Mouse (Mus musculus): ENCODE data around the gene Thoc7. TPM values are rescaled to one million over a fixed set of nuclear protein-coding genes. Genes with fewer than 3 reads are reported as not detected.

Thoc7 gene
- polyA plus RNA-seq, 2 experiments: 45.1 to 93.6 TPM

DNA sequence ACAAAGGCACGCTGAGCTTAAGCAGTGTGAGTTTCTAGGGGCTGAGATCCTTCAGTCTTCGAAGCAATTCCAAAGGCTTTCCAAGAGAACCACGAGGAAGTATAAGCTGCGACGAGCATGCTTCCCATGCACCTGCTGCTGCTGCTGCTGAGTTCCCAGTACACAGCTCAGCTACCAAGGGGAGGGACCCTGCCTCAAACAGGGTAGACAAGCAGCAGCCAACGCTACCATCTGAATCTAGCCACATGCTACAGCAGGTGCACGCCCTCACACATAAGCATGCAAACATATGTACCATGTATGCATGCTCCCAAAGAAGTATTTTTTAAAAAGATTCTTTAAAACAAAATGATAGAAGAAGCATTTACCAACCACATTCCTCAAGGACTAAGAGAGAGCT, 13.3 kb downstream of the Thoc7 start:
- Histone ChIP-seq H3K27me3 (ENCODE audit: control insufficient read depth, insufficient read depth, low read length) (no peaks in the 10 kb centered on the region), H3K9ac (replicated peaks) (no peak overlapping the region), H3K4me1 (replicated peaks; ENCODE audit: control insufficient read depth in 2 of 2, insufficient read depth in 2 of 2, low read length in 1 of 2) (no peaks in the 10 kb centered on the region), H3K27ac (no peak overlapping the region), H3K4me2 (ENCODE audit: low read depth) (no peak overlapping the region), H3K9me3 (ENCODE audit: control insufficient read depth, low read length) (no peaks in the 10 kb centered on the region), H3K36me3 (replicated peaks; ENCODE audit: control insufficient read depth, insufficient read depth, low read depth) (peaks cover 29% of the 10 kb centered on the region), H3K4me3 (ENCODE audit: insufficient read depth in 1 of 2, low read depth in 2 of 2, low read length in 2 of 2) (no peak overlapping the region)
- WGBS (ENCODE audit: insufficient replicate concordance): 74% methylated on average over 7 of the region's 7 CpGs
- ATAC-seq (ENCODE audit: insufficient read depth) (no peak), DNase-seq (ENCODE audit: low read depth in 3 of 3, low spot score in 3 of 3) (no peak)
- TF ChIP-seq CTCF (IDR thresholded peaks at IDR 0.05; ENCODE audit: low read depth) (no peak), EP300 (IDR thresholded peaks at IDR 0.05; ENCODE audit: low read depth) (no peak)

DNA sequence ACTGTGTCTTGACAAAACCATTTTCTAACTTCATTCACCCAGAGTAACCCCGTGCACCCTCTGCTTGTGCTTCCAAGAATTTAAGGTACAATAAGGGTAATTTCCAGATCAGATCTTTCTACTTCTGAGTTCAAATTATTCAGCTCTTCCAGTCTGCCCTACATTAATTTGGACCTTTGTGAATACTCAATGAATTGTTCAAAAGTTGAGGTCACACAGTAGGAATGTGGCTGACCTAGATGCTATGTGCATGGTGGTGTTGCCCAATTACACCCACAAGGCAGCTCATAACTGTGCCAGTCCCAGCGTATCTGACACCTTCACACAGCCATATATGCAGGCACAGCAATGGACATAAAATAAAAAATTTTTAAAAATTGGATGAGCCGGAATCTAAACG, 17.0 kb downstream of the Thoc7 start:
- peaks cover 14% of the 10 kb centered on the region for H3K36me3 ChIP-seq (replicated peaks; ENCODE audit: control insufficient read depth, insufficient read depth, low read depth)
- 70% methylated on average over 4 of the region's 4 CpGs for WGBS (ENCODE audit: insufficient replicate concordance)
- TF ChIP-seq EP300 (IDR thresholded peaks at IDR 0.05; ENCODE audit: low read depth) (no peak), CTCF (IDR thresholded peaks at IDR 0.05; ENCODE audit: low read depth) (no peak)
- no peak overlapping the region for H3K4me2 ChIP-seq (ENCODE audit: low read depth)
- no peak for DNase-seq (ENCODE audit: low read depth in 3 of 3, low spot score in 3 of 3)
- H3K27ac ChIP-seq: no peak overlapping the region
- no peaks in the 10 kb centered on the region for H3K27me3 ChIP-seq (ENCODE audit: control insufficient read depth, insufficient read depth, low read length)
- no peak overlapping the region for H3K4me3 ChIP-seq (ENCODE audit: insufficient read depth in 1 of 2, low read depth in 2 of 2, low read length in 2 of 2)
- H3K9ac ChIP-seq (replicated peaks): no peak overlapping the region
- no peak for ATAC-seq (ENCODE audit: insufficient read depth)
- H3K9me3 ChIP-seq (ENCODE audit: control insufficient read depth, low read length): no peaks in the 10 kb centered on the region
- H3K4me1 ChIP-seq (replicated peaks; ENCODE audit: control insufficient read depth in 2 of 2, insufficient read depth in 2 of 2, low read length in 1 of 2): no peaks in the 10 kb centered on the region

DNA sequence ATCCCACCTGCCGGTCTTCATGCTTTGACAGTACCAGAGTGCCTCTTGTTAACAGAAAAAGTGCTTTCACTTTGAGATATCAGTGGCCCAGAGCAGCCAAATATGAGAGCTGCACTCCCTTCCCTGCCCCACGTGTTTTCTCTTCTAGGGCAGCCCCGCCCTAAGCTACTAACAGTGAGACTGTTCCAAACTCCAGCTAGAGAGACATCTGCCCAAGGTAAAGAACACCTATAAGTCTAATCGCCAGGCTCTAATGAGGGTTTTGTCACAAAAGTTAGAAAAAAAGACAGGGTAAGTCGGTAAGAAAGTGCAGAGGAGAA, 27.6 kb downstream of the Thoc7 start:
- Histone ChIP-seq H3K36me3 (replicated peaks; ENCODE audit: control insufficient read depth, insufficient read depth, low read depth) (no peaks in the 10 kb centered on the region), H3K27ac (no peak overlapping the region), H3K9ac (replicated peaks) (no peak overlapping the region), H3K4me3 (ENCODE audit: insufficient read depth in 1 of 2, low read depth in 2 of 2, low read length in 2 of 2) (peak overlapping the region; percentile 17 to 19; a peak in 3 of 4 replicates), H3K4me1 (replicated peaks; ENCODE audit: control insufficient read depth in 2 of 2, insufficient read depth in 2 of 2, low read length in 1 of 2) (no peaks in the 10 kb centered on the region), H3K9me3 (ENCODE audit: control insufficient read depth, low read length) (no peaks in the 10 kb centered on the region), H3K27me3 (ENCODE audit: control insufficient read depth, insufficient read depth, low read length) (no peaks in the 10 kb centered on the region), H3K4me2 (ENCODE audit: low read depth) (peak overlapping the region; percentile 50)
- WGBS (ENCODE audit: insufficient replicate concordance): 27% methylated on average over 5 of the region's 5 CpGs
- ATAC-seq (ENCODE audit: insufficient read depth) (no peak), DNase-seq (ENCODE audit: low read depth in 3 of 3, low spot score in 3 of 3) (no peak)
- no peak for TF ChIP-seq EP300 (IDR thresholded peaks at IDR 0.05; ENCODE audit: low read depth)

DNA sequence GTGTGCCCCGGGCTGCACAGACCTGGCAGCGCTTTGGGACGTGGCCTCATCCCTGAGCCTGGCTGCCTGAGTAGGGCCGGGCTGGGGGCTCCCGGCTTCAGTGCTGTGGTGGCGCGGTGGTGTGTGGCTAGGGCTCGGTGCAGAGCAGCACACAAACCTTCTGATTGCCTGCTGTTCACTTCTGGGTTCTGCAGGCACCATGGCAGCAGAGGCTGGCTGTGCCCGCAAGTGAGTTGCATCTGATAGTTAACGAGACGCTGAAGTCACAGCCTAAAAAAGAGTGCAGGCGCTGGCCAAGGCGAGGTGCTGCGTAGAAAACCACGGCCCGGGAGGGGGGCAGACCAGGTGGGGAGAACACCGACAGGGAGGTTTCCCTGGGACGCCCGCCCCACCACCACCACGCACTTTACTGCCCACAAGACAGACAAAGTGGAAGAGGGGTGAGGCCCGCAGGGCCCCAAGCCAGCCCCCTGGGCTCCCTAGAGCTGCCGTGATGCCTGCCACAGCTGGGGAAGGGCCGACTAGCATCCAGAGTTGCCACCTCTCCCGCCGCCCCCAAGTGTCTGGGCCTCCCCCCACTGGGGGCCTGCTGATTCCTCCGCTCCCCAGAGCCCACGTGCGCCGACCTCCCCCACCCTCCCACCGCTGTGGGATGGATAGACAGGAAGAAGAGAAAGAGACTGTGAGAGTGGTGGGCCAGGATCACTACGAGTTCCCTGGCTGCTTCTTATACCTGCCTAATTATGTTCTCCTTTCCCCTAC, 28.2 kb downstream of the Thoc7 start:
- Histone ChIP-seq H3K9ac (replicated peaks) (no peak overlapping the region; the same call in 1 of the 2 replicates), H3K4me3 (ENCODE audit: insufficient read depth in 1 of 2, low read depth in 2 of 2, low read length in 2 of 2) (peak overlapping the region; percentile 17 to 19), H3K4me2 (ENCODE audit: low read depth) (peak overlapping the region; percentile 50), H3K9me3 (ENCODE audit: control insufficient read depth, low read length) (no peaks in the 10 kb centered on the region), H3K27me3 (ENCODE audit: control insufficient read depth, insufficient read depth, low read length) (no peaks in the 10 kb centered on the region), H3K36me3 (replicated peaks; ENCODE audit: control insufficient read depth, insufficient read depth, low read depth) (no peaks in the 10 kb centered on the region), H3K4me1 (replicated peaks; ENCODE audit: control insufficient read depth in 2 of 2, insufficient read depth in 2 of 2, low read length in 1 of 2) (no peaks in the 10 kb centered on the region), H3K27ac (no peak overlapping the region)
- peak; percentile 51; the same call in 1 of the 2 replicates for ATAC-seq (ENCODE audit: insufficient read depth)
- 26% methylated on average over 31 of the region's 31 CpGs for WGBS (ENCODE audit: insufficient replicate concordance)
- DNase-seq (ENCODE audit: low read depth in 3 of 3, low spot score in 3 of 3): no peak
- TF ChIP-seq EP300 (IDR thresholded peaks at IDR 0.05; ENCODE audit: low read depth) (no peak), CTCF (IDR thresholded peaks at IDR 0.05; ENCODE audit: low read depth) (no peak)

DNA sequence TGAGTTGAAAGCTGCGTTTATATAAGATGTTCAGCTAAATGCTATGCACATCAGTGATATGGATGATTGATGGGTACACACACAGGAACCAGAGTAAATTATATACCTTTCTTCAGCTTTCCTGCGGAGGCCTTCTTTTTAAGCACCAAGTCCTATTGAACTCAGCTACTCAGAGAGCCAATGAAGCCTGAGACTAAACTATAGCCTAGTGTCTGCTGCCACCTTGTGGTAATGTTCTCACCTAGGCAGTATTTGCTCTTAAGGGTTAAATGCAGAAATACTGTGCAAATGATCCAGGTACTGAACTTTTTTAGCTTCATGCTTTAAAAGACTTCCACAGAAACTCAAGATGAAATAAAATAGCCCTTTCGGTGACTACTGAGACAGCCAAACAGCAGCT, 44.0 kb downstream of the Thoc7 start:
- H3K27me3 ChIP-seq (ENCODE audit: control insufficient read depth, insufficient read depth, low read length): no peaks in the 10 kb centered on the region
- TF ChIP-seq EP300 (IDR thresholded peaks at IDR 0.05; ENCODE audit: low read depth): no peak
- peak; percentile 64 for TF ChIP-seq CTCF (IDR thresholded peaks at IDR 0.05; ENCODE audit: low read depth)
- no peaks in the 10 kb centered on the region for H3K4me1 ChIP-seq (replicated peaks; ENCODE audit: control insufficient read depth in 2 of 2, insufficient read depth in 2 of 2, low read length in 1 of 2)
- H3K27ac ChIP-seq: no peak overlapping the region
- WGBS (ENCODE audit: insufficient replicate concordance): 40% methylated on average over 3 of the region's 3 CpGs
- no peak overlapping the region for H3K9ac ChIP-seq (replicated peaks)
- H3K36me3 ChIP-seq (replicated peaks; ENCODE audit: control insufficient read depth, insufficient read depth, low read depth): no peaks in the 10 kb centered on the region
- no peak overlapping the region for H3K4me2 ChIP-seq (ENCODE audit: low read depth)
- ATAC-seq (ENCODE audit: insufficient read depth): no peak
- no peak overlapping the region for H3K4me3 ChIP-seq (ENCODE audit: insufficient read depth in 1 of 2, low read depth in 2 of 2, low read length in 2 of 2)
- H3K9me3 ChIP-seq (ENCODE audit: control insufficient read depth, low read length): no peaks in the 10 kb centered on the region
- DNase-seq (ENCODE audit: low read depth in 3 of 3, low spot score in 3 of 3): peak; percentile 19 to 31 (median 20)
